Mouse (Mus musculus) lung, postnatal 4 days (tissue): Measurements from ENCODE around the gene Sox10.

Experiments used
- DNase-seq, 2 experiments: peaks; one replicate each; pipeline ENCODE4 v3.0.0; 2021

Gene Sox10

DNA sequence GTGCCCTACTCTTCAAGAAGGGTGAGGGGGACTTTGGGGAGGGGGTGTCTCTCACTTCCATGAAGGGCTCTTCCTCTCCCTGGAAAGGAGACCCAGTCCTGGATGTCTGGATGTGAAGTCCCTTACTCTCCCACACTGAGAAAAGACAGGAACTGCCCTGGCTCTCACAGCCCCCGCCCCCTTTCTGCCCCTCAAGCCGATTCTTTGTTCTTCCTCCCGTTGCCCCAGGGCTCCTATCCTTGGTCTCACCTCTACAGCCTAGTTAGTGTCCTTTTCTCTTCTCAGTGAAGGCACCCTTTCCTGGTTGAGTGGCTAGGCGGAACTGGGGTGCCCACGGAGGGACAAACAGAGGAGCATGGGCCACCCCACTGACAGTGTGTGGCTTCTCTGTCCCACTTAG lies at the start of gene Sox10:
Gene Sox10 (minus strand): TSS at position 101 of the 400 bp plus-strand sequence.
- no peak for DNase-seq

DNA sequence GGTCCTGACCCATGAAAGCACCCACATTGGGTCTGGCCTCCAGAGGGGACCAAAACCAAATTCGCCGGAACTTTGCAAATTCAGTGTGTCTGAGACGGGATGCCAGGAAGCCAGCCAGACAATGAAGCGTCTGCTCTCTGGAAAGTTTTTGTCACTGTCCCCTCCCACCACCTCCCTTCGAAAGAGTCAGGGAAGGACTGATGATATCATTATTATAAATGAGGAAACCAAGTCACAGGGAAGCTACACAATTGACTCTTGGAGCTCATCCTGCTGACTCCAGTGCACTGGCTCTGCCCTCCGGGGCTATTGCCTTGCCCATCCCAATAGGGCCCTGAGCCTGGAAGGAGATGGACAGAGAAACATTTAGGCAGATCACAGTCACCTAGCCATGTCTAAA lies 48.6 kb upstream of the Sox10 start:
- DNase-seq = peak; percentile 42 to 45

DNA sequence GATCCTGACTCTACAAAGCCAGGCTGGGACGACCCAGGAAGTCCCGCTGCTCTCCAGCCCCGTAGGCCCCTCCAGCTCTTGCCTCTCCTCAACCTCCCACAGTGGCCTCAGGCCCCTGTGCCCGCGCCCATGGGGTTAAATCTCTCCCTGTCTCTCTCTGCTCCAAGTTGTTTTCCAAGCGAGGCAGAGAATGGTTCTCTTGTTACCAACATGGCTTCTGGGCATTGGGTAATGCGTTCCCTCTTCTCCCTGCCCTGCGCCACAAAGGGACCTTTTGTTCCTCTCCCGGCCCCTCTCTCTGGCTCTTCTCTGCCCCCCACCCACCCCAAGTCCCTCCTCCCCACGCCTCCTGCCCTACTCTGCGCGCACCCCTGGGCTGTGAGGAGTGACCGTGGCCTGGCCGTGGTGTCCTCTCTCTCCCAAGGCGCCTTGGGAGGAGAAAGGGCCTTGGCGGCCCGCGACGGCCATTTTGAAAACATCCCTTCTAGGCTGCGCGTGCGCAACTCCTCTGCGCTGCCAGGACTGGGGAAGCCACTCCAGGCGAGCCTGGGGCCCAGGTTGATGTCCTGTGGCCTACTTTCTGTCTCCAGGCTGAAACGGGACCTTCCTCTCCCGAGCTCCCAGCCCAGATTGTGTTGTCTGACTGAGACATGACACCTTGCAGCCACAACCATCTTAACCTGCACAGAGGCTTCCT lies 47.9 kb upstream of the Sox10 start:
- no peak for DNase-seq

DNA sequence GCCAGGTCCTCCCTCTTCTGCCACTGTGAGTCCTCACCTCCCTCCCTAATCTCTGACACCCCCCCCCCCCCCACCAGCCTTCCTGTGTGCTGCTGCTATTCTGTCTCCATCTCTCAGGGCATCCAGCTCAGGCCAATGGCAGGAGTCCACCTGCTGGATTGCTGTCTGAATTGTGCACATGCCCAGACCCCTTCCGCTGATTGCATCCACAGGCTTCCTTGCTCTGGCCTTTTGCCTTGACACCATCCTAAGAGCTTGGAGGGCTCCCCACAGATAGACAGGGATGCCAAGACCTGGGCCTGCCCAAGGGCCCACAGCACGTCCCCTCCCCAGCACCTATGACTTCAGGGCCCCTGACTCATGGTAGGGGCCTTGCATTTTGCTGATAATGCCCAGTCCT lies 45.3 kb upstream of the Sox10 start:
- DNase-seq = no peak

DNA sequence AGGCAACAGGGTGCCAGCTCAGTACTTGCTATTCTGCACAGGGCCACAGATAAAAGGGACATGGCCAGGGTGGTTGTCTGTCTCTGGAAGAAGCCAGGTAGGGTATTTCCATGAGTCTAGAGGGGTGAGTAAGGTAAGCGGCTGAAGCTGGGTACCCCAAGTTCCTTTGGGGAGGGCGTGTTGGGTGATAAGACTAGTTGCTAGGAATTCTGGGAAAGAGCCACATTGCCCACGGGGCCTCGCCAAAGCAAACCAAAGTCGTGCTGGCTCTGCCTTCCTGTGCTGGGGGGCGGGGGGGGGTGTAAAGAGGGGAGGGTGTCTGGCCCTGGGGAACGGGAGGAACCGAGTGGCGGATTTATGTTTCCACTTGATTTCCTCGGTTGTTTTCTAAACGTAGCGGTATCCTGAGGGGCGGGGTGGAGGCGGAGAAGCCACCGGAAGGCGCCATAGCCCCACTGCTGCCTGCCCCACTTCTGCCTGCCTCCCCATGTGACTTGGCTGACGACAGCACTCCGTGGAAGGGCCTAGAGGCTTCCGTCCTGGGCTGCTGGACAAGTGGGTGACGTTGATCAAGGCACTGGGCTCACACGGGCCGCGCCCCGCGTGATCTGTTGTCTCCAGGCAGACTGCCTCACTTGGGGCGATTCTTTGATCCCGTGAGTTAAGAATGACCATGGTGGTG lies 43.9 kb upstream of the Sox10 start:
- DNase-seq = peak; percentile 61 to 67

DNA sequence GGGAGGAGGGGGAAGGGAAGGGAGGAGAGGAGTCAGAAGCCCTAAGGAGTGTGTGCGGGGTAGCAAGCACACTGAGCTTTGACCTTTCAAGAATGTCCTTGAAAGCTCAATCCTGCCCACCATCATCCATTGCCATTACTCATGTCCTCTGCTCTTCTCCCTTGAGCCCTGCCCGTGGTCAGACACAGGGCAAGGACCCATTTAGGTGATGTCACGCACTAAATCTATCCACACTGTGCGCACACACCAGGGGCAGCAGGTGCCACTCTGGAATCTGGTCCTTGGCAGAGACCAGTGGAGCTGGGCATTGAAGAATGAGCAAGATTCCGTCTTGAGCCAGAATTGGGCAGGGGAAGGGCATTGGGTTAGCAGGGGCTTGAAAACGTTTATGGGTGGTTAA lies 43.2 kb upstream of the Sox10 start:
- DNase-seq = no peak

DNA sequence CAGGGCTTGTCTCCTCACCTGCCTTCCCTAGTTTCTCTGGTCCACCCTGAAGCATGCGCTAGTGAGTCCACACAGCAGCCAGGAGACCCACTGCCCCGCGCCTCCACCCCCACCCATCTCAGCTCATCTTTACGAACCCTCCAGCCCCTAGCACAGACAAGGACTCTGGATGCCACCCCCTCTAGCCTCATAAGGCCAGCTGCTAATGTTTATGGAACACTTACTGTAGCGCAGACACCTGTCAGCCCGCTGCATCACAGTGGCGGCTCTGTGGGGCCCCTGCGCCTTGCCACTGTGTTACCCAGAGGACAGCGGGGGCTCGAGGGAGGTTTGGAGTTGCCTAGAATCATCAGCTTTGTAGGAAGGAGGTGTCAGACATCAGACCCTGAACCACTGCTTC lies 37.5 kb upstream of the Sox10 start:
- DNase-seq = no peak

DNA sequence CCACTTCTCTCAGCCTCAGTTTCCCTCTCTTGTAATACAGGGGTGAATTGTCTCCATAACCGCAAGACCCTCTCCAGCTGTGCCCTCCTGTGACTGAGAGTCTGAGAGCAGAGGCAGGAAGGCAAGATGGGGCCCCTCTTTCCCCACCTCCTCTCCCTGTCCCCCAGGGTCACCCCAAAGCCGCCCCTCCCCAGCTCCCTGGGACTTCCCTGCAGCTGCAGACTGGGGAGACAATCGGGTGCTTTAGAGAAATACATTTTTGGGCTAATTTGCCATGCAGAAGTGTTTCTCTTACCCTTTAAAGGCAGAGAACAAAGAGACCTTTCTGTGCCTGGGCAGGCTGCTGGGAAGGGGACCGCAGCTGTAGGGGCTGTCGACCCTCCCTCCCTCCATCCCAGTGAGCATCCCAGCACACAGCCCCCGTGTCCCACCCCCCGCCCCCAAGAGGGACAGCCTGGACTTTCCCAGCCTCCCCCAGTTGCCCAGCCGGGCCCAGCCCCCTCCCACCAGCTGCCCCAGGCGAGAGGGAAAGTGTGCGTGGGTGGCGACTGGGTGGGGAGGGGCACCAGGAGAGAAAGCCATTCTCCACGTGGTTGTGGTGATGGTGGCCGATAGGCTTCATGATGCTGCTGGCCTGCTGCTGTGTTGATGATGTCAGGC lies 36.6 kb upstream of the Sox10 start:
- DNase-seq = no peak

DNA sequence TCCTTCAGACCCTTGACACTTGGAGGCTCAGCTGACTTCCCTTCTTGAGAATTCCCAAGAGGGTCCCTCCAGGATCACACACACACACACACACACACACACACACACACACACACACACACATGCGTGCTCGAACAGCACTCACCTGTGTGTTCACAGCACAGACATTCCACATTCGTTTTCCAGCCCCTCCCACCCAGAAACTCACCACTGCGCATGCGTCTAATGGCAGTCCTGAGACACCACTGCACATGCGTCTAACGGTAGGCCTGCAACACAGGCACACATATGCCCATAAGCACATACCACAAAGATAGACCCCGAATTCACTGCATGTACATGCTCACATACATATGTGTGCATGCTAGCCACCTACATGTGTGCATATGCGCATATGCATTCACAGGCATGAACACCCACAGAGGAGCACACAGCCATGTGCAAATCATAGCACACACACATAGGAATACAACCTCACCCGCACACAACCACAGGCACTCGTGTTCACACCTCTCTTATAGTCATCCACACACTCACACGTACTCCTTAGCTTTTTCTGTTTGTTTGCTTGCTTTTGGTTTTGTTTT lies 34.4 kb upstream of the Sox10 start:
- DNase-seq = no peak

DNA sequence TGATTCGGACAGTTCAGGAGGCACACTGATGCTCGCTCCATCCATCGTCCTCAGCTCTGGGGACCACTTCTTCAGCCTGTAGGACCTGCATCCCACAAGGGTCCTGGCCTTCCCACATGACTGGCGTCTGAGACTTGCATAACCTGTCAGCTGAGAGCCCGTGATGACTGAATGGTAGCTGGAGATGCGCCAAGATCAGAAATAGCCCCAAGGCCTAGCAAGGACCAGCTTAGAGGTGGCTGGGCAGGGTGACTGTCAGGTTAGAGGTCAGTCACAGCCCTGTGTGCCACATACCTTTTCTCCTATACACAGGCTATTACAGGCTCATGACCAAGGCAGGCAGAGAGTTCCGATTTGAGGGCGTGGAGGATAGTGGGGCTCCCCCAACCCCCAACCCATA lies 30.5 kb upstream of the Sox10 start:
- no peak for DNase-seq

DNA sequence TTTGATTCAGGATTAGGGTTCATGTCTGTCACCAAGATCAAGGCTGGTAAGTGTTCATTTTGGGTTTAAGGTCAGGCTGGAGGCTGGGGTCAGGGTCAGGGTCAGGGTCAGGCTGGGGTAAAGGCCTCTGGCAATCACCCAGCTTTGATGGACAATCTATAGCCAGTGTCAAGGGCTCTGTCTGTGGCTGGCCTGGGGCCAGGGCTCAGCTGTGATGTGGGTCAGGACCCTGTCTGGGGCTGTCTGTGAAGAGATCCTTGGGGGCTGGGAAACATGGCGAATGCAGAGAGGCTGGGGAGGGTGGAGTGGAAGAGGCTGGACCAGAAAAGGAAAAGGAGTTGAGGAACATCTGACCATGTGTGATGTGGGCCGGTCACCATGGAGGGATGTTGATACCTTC lies 29.9 kb upstream of the Sox10 start:
- peak in 1 of 2 experiments; percentile 57 for DNase-seq

DNA sequence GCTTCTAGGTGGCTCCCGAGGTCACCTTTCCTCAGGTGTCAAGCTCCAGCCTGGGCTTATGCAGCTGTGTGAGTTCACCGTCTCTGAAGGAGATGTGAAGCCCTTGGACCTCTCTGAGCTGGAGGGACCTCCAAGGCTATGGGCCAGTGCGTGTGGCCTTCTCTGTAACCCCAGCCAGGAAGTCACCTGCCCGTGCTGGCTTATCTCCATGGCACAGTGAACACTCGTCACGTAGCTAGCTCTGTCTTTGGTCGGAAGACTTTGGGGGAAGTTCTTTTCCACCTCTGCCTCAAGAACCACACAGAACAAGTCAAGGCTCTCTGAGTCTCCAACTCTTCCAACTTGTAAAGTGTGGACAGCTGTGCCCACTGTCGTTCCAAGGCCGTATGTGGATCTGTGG lies 29.0 kb upstream of the Sox10 start:
- no peak for DNase-seq

DNA sequence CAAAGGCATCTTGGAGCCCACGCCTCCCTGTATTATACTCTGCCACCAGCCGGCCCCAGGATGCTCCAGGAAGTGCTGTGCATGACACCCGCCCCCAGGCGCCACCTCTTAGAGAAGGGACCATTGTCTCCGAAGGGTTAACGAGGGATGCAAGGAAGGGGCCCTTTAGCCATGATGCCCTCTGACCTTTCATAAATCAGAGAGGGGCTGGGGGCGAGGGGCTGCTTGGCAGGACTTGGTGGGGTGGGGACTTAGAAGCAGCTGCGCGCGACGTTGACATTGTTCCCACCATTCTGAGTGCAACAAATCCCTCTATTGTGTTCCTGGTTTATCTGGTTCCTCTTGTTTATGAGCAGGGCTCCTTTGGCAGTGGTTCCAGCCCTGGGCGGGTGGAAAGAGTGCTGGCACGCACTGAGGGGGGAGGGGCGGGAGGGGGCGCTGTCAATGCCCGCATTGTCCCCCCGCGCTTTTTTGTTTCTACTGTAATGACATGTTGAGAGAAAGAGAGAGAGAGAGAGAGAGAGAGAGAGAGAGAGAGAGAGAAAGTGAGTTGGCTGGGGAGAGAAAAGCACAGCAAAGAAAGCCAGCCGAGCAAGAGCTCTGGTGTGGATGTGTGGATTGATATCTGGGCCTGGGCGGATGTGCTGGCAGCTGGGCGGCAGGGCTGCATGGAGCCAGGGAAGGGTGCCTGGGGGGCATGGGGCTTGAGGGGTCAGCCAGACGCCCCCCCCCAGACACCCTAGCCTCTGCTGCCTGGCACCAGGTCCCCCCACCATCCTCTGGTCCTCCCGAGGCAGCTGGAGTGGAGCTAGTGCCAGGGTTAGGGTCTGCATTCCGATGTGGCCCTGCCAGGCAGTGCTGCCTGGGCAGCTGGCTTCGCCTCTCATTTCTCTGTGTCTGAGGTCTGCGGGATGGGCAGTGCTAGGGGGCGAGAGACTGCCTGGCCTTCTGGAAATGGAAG lies 28.1 kb upstream of the Sox10 start:
- DNase-seq = peak; percentile 66 to 79

DNA sequence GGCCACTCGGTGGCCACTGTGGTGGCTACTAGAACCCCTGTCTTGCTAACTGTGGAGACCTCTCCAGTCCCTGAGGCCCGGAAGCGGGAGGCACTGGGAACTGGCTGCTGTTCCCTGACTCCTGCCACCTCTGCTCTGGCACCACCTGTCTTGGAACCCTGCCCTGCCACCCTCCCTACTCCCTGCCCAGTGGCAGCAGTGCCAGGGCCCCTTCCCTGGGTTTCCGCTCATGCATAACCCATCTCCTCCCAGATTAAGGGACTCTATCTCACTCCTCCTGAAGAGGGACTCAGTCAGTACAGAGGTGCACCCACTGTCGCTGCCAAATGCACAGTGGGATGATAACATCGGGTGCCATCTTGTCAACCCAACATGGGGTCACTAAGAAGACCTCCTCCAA lies 27.4 kb upstream of the Sox10 start:
- no peak for DNase-seq

DNA sequence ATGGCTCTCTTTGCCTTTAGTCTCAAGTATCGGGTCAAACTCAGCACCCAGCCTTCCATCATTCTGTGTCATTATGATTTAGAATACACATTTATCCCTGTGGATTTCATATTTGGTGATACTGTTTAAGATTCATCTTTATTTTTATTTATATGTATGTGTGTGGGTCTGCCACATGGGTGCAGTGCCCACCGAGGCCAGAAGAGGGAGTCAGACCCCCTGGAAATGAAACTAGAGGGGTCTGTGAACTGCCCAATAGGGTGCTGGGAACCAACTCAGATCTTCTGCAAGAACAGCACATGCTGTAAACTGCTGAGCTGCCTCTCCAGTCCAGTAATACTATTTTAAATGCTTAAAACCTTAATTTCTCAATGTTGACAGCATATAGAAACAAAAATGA lies 26.4 kb upstream of the Sox10 start:
- DNase-seq = no peak

DNA sequence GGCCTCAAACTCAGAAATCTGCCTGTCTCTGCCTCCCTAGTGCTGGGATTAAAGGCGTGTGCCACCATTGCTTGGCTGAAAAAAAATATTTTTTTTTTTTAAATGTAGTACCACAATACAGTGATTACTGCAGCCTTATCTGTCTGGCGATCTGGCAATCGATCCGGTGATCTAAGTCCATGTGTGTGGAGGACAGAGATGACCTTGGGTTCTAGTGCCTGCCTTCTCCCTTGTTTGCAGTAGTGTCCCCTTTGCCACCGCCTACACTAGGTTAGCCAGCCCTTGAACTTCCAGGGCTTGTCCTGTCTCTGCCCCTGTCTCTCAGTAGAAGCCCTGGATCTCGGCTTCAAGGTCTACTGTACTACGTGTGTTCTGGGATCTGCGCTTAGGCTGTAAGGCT lies 22.8 kb upstream of the Sox10 start:
- no peak for DNase-seq

DNA sequence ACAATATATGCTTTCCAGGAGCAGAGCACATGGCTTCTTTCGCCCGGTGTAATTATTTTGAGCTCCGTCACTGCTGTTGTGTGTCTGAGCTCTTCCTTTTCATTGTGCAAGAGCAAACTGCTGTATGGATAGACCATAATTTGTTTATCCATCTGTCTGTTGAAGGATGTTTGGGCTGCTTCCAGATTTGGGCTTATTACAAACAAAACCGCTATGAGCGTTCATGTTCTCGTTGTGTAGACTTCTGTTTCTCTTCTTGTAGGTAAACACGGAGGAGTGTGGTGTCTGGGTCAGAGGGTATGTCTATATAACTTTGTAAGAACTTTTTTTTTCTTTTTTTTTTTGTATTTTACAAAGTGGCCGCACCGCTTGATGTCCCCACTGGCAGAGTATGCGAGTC lies 20.2 kb upstream of the Sox10 start:
- peak in 1 of 2 experiments; percentile 26 for DNase-seq

DNA sequence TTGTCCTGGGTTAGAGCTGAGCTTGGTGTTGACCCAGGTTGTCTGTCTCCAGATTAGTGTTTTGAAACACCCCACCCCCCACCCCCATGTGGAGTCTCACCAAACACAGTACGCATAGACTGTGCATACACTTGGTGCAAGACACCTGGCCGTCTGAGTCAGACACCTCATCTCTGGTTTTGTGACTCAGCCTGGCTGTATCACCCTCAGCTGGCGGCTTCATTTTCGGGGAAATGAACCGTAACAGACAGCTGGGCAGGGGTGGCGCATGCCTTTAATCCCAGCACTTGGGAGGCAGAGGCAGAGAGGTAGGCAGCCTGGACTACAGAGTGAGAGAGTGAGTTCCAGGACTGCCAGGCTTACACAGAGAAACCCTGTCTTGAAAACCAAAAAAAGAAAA lies 11.9 kb upstream of the Sox10 start:
- no peak for DNase-seq

DNA sequence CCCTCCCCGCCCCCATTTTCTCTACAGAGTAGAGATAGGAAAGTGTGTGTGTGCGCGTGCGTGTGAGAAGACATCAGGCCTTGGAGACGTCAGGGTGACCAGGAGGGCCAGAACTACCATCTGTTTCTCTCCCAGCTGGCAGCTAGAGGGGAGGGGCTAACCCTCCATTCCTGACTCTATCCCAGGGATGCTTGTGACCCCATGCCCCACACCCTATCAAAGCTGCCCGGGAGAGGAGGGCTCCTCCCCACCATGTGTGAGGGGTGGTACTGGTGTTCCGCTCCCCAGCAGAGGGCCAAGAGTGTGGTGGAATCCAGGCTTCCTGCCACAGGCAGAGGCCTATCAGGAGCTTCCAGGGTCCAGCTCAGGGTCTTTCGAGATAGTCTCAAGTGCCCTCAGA lies 1.7 kb upstream of the Sox10 start:
- no peak for DNase-seq

DNA sequence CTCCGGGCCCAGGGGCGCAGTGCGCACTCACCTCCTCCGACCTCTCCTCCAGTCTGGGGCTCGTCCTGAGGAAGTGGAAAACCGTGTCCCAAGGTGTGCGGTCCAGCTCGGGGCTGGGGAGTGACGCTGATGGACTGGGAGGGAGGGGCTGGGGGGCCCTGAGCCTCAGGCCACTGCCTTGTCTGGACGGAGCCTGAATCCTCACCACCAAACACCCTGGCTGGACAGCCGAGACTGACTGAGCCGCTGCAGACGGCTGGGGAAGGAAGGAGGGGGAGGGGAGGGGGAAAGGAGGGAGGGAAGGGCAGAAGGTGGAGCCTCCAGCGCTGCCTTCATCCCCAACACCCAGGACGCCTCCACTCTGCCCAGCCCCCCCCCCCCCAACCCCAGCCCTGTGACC lies 789 bp downstream of the Sox10 start:
- no peak for DNase-seq

DNA sequence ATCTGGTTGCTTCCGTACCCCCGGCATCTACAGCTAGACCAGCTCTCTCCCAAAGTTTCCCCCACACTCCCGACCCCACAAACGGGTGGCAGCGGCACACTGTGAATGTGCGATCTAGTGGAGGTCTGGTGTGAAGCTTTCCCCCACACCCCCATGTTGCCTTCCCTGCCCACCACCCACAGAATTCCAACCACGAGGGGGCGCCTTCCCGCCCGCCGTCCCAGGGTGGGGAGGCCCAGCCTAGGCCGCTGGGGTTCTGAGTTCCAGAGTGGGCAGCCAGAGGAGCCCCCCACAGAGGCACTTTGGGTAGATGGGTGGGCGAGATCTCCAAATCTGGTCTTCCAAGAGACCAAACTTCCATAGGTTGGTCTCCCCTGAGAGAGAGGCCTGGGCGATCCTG lies 2.2 kb downstream of the Sox10 start:
- DNase-seq = no peak

DNA sequence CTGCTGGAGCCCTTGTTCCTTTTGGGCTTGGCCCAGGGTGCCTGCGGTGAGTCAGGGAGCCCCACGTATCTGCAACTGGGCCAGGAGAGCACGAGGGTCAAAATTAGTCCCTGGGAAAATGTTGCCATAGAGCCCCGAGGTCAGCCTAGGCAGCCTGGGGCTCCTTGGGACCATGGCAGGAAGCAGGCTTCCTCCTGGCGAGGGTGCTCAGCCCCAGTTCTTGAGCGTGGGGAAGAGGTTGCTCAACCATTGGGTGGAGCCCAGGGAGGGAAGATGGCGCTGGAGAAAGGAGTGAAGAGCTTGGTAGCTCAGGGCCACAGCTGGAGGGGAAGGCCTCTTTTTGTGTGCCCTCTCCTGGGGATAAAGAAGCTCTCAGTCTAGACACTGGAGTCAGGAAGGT lies 2.7 kb downstream of the Sox10 start:
- DNase-seq = no peak

DNA sequence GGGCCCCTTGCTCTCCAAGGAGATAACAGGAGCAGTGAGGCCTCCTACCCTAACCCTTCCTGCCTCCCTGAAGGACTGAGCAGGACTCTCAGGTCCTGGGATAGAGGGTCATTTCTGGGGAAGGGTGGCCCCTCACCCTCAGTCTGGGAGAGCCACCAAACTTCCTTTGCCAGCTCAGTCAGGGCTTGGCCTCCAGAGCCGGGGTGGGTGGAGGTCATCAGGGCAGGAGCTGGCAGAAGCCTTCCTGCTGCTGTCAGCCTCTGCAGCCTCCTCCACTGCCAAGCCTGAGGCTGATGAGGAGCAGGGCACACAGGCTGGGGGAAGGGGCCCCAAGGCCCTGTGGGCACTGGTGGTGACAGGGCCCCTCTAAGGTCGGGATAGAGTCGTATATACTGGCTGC lies 9.5 kb downstream of the Sox10 start:
- DNase-seq = no peak
